Mouse (Mus musculus) hindbrain, postnatal 0 days (tissue): ENCODE results near the gene Rhbdd3. TPM values are rescaled to one million over a fixed set of nuclear protein-coding genes. Genes with fewer than 3 reads are reported as not detected.

Source experiments
- ATAC-seq: fragments of 200-750 bp; cut with Nextera tagmentation; 2 replicates; pipeline ENCODE4 v1.8.0; 2017; ENCODE audit warnings: mild to moderate bottlenecking, moderate TSS enrichment, moderate library complexity
- DNase-seq: peaks from one replicate; pipeline ENCODE4 v3.0.0-alpha.2; 2015; ENCODE audit warnings: low spot score
- H3K27ac ChIP-seq: fragments of 300-500 bp; sonication (generic); 2 replicates; pipeline ENCODE4 v1.5.1; 2014; ENCODE audit warnings: mild to moderate bottlenecking
- H3K27me3 ChIP-seq: fragments of 300-500 bp; sonication (generic); 2 replicates; pipeline ENCODE4 v1.6.1; 2014; ENCODE audit warnings: low read length, mixed read lengths; ENCODE audit not compliant: insufficient read depth
- H3K36me3 ChIP-seq: fragments of 300-500 bp; sonication (generic); 2 replicates; pipeline ENCODE4 v1.6.1; 2014; ENCODE audit warnings: low read length, mixed read lengths; ENCODE audit not compliant: insufficient read depth
- H3K4me1 ChIP-seq: fragments of 300-500 bp; sonication (generic); 2 replicates; pipeline ENCODE4 v1.6.1; 2014; ENCODE audit warnings: antibody characterized with exemption, low read length, mixed read lengths; ENCODE audit not compliant: insufficient read depth
- H3K4me2 ChIP-seq: fragments of 300-500 bp; sonication (generic); 2 replicates; pipeline ENCODE4 v1.6.1; 2014; ENCODE audit warnings: low read depth, mild to moderate bottlenecking, low read length, moderate library complexity, mixed read lengths
- H3K4me3 ChIP-seq: fragments of 300-500 bp; sonication (generic); 2 replicates; pipeline ENCODE4 v1.5.1; 2014; ENCODE audit warnings: low read length
- H3K9ac ChIP-seq: fragments of 300-500 bp; sonication (generic); replicated peaks from 2 replicates; pipeline ENCODE4 v1.6.1; 2014; ENCODE audit warnings: mild to moderate bottlenecking, low read length, moderate library complexity, mixed read lengths
- H3K9me3 ChIP-seq: fragments of 300-500 bp; sonication (generic); 2 replicates; pipeline ENCODE4 v1.6.1; 2016; ENCODE audit warnings: low read length, mixed read lengths
- CTCF ChIP-seq: IDR thresholded peaks from 2 replicates; pipeline ENCODE4 v1.5.1; 2016; ENCODE audit warnings: antibody characterized with exemption, control low read depth, low read depth
- WGBS: fragments of 180-500 bp; shearing (Covaris S2); extraction: QIAGEN DNeasy Blood & Tissue Kit; methylation state at CpG from one replicate; pipeline ENCODE4 v1.1.7; 2014; 5-methylcytosine and 5-hydroxymethylcytosine counted together
- polyA plus RNA-seq: library from polyadenylated mRNA; unstranded; fragments of >200 nt; fragmentation: Nextera tagmentation; extraction: Ambion mirVana; gene quantifications from 2 replicates; pipeline ENCODE4 v1.2.1, GENCODE M21; 2015
- total RNA-seq: library from RNA; depleted of rRNA; stranded (reverse); fragments of >200 nt; gene quantifications from 2 replicates; pipeline ENCODE4 v1.2.3, GENCODE M21; 2014

Rhbdd3 gene
- total and polyA plus RNA-seq, 2 experiments from 2014 or later, result 42.2 to 54.5 TPM

DNA sequence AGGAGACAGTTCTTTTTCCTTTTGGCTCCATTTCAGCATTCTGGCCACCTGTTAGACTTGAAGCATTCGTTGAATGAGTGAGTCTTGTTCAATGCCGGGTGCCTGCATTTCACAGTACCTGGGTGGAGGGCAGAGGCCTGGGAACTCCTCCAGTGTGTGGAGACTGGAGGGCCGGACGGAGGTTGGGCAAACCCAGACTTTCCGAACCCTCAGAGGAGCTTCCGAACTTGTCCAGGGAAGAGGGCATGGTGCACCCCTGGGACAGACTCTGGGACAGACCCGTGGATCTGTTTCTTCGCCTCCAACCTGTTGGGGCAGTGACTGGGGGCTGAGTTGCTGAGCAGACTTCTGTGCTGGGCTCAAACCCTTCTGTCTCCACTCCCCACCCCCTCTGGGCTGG, 41.7 kb upstream of the Rhbdd3 start:
- Histone ChIP-seq H3K27me3 (peaks cover 18% of the 10 kb centered on the region), H3K4me2 (peak overlapping the region; percentile 88; the same call in 1 of the 2 replicates), H3K4me3 (no peak overlapping the region), H3K9ac (no peak overlapping the region), H3K27ac (no peak overlapping the region), H3K4me1 (peaks cover 11% of the 10 kb centered on the region), H3K36me3 (0 out of 2 replicates have a peak, but pooled peaks cover 4% of the 10 kb centered on the region), H3K9me3 (no peaks in the 10 kb centered on the region)
- DNase-seq (no peak), ATAC-seq (no peak)
- no peak for TF ChIP-seq CTCF
- 46% methylated on average over 8 of the region's 8 CpGs for WGBS

- no peaks in the 10 kb centered on the region for H3K9me3 ChIP-seq
- peak overlapping the region; percentile 43 for H3K9ac ChIP-seq
- no peak for TF ChIP-seq CTCF
- H3K4me1 ChIP-seq, result peaks cover 15% of the 10 kb centered on the region
- DNase-seq (no peak), ATAC-seq (no peak)
- H3K27ac ChIP-seq, result no peak overlapping the region
- H3K36me3 ChIP-seq, result 0 out of 2 replicates have a peak, but pooled peaks cover 4% of the 10 kb centered on the region
- 14% methylated on average over 7 of the region's 8 CpGs for WGBS
- peak overlapping the region; percentile 46 for H3K4me3 ChIP-seq
- peak overlapping the region; percentile 88 for H3K4me2 ChIP-seq
- peaks cover 18% of the 10 kb centered on the region for H3K27me3 ChIP-seq
Measured at GRCm38 (mm10) chr11:5057541-5057855, 41.2 kb upstream of the Rhbdd3 start.

- 0 out of 2 replicates have a peak, but pooled peaks cover 4% of the 10 kb centered on the region for H3K36me3 ChIP-seq
- DNase-seq, result peak; percentile 15
- 1% methylated on average over 63 of the region's 77 CpGs for WGBS
- H3K9me3 ChIP-seq, result no peaks in the 10 kb centered on the region
- H3K4me2 ChIP-seq, result peak within 1 kb of the TSS; percentile 88
- peaks cover 18% of the 10 kb centered on the region for H3K27me3 ChIP-seq
- peaks cover 15% of the 10 kb centered on the region for H3K4me1 ChIP-seq
- TF ChIP-seq CTCF, result no peak
- ATAC-seq, result no peak
- H3K4me3 ChIP-seq, result peak within 1 kb of the TSS; percentile 46
- H3K9ac ChIP-seq, result peak within 1 kb of the TSS; percentile 43
- no peak within 1 kb of the TSS for H3K27ac ChIP-seq
Measured at GRCm38 (mm10) chr11:5057856-5058641, 40.7 kb upstream of the Rhbdd3 start, which contains the start of gene Rasl10a. Gene Rasl10a, plus strand, starts transcription at chr11:5058128.

- Histone ChIP-seq H3K4me2 (no peak overlapping the region), H3K9ac (no peak overlapping the region), H3K4me1 (peaks cover 19% of the 10 kb centered on the region), H3K36me3 (0 out of 2 replicates have a peak, but pooled peaks cover 4% of the 10 kb centered on the region), H3K9me3 (no peaks in the 10 kb centered on the region), H3K4me3 (no peak overlapping the region), H3K27ac (no peak overlapping the region), H3K27me3 (peaks cover 23% of the 10 kb centered on the region)
- WGBS, result 34% methylated on average over 9 of the region's 9 CpGs
- DNase-seq, result no peak
- TF ChIP-seq CTCF, result no peak
- no peak for ATAC-seq
Measured at GRCm38 (mm10) chr11:5058783-5059182, 39.9 kb upstream of the Rhbdd3 start.

DNA sequence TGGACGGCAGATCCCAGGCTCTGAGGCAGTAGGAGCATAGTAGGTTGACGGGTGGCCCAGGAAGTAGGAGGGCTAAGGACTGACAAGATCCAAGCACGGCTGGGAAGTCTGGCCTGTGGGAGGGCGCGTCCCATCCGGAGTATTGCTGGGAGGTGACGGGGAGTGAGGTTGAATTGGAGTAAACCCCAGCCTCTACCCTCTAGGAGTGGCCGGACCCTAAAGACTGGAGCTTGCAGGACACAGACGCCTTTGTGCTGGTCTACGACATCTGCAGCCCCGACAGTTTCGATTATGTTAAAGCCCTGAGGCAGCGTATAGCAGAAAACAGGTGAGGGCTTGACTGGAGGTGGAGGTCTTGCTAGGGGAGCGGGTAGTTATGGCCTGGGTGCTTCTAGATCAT, 39.5 kb upstream of the Rhbdd3 start:
- Histone ChIP-seq H3K9me3 (no peaks in the 10 kb centered on the region), H3K4me3 (no peak overlapping the region), H3K4me1 (peaks cover 23% of the 10 kb centered on the region), H3K4me2 (no peak overlapping the region), H3K9ac (no peak overlapping the region), H3K27me3 (peaks cover 23% of the 10 kb centered on the region), H3K27ac (no peak overlapping the region), H3K36me3 (0 out of 2 replicates have a peak, but pooled peaks cover 4% of the 10 kb centered on the region)
- TF ChIP-seq CTCF, result no peak
- WGBS, result 33% methylated on average over 14 of the region's 14 CpGs
- no peak for ATAC-seq
- DNase-seq, result no peak

GRCm38 (mm10) chr11:5059704-5060156, 39.0 kb upstream of the Rhbdd3 start:
- Histone ChIP-seq H3K4me3 (no peak overlapping the region), H3K27me3 (peaks cover 23% of the 10 kb centered on the region), H3K9ac (no peak overlapping the region), H3K9me3 (no peaks in the 10 kb centered on the region), H3K4me1 (peaks cover 28% of the 10 kb centered on the region), H3K27ac (no peak overlapping the region), H3K36me3 (0 out of 2 replicates have a peak, but pooled peaks cover 4% of the 10 kb centered on the region), H3K4me2 (no peak overlapping the region)
- DNase-seq (peak; percentile 81), ATAC-seq (peak; percentile 25)
- WGBS, result 11% methylated on average over 27 of the region's 27 CpGs
- peak; percentile 94 for TF ChIP-seq CTCF
